Mouse (Mus musculus): Measurements from ENCODE around the gene Cand2. TPM values are rescaled to one million over a fixed set of nuclear protein-coding genes. Genes with fewer than 3 reads are reported as not detected.
A peak's percentile ranks its signal among the peaks of the same experiment; 100 is the strongest.

Gene Cand2
- polyA plus RNA-seq (2015; fragmentation: Nextera tagmentation; extraction: Ambion mirVana): 40.8 and 48.7 TPM in 2 replicates

DNA sequence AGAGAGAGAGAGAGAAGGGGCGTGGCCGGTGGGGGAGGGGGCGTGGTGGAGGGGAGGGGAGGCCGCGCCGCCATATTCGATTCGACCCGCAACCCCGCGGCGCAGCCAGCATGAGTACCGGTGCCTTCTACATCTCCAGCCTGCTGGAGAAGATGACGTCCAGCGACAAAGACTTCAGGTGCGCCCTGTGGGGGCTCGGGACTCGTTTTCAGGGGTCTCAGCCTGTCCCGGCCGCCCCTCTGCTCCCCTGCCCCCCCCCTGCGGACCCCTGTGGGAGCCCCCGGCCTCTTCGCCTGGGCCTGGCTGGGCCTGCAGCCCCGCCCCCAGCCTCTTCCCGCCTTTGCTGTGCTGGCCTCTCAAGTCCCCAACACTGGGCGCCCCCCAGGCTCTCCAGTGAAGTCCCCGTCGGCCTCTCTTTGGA lies at the start of gene Cand2:
TSS of gene Cand2 (plus strand) at position 38 of the 421 bp plus-strand sequence.
- H3K9me3 ChIP-seq (replicated peaks): no peaks in the 10 kb centered on the region
- peak within 1 kb of the TSS; percentile 87 for H3K4me3 ChIP-seq
- peaks cover 40% of the 10 kb centered on the region for H3K4me1 ChIP-seq (replicated peaks)
- H3K27ac ChIP-seq: peak within 1 kb of the TSS; percentile 97
- peak within 1 kb of the TSS; percentile 88 for H3K4me2 ChIP-seq
- no peaks in the 10 kb centered on the region for H3K27me3 ChIP-seq
- H3K9ac ChIP-seq: peak within 1 kb of the TSS; percentile 91
- ATAC-seq (replicated peaks; ENCODE audit: insufficient number of reproducible peaks, insufficient read depth, low FRiP score, low read depth): peak; percentile 67
- WGBS: under 1% methylated on average over 28 of the region's 28 CpGs
- H3K36me3 ChIP-seq: peaks cover 8% of the 10 kb centered on the region; the same call in 1 of the 2 replicates

DNA sequence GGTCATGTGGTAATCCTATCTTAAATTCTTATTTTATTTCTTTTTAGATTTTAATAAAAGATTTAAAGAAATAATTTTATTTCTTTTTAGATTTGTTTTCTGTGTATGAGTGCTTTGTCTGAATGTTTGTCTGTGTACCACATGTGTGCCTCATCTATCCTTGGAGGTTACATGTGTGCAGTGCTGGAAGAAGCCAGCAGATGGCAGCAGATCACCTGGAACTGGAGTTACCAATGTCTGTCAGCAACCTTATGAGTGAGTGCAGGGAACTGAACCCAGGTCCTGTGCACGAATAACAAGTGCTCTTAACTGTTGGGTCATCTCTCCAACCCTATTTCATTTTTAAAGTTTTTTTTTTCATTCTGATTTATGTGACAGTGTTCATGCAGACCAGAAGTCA lies 47.2 kb upstream of the Cand2 start:
- Histone ChIP-seq H3K27ac (no peak overlapping the region), H3K9me3 (replicated peaks) (no peaks in the 10 kb centered on the region), H3K9ac (no peak overlapping the region), H3K4me1 (replicated peaks) (peaks cover 17% of the 10 kb centered on the region), H3K4me3 (no peak overlapping the region), H3K27me3 (no peaks in the 10 kb centered on the region), H3K4me2 (no peak overlapping the region), H3K36me3 (no peaks in the 10 kb centered on the region)
- ATAC-seq (replicated peaks; ENCODE audit: insufficient number of reproducible peaks, insufficient read depth, low FRiP score, low read depth): no peak
- WGBS: 91% methylated on average over 1 of the region's 1 CpGs

DNA sequence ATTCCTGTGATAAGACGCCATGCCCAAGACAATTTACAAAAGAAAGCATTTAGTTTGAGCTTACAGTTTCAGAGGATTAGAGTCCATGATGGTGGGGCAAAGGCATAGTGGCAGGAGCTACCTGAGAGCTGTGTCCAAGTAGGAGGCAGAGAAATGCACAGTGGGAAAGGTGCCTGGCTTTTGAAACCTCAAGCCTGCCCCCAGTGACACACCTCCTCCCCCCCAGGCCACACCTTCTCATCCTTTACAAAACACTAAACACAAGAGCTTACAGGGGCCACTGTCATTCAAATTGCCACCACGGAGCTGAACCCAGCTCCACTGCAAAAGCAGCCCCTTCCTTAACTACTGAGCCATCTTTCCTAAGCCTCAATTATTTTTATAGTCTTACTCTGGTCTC lies 46.8 kb upstream of the Cand2 start:
- H3K9me3 ChIP-seq (replicated peaks): no peaks in the 10 kb centered on the region
- WGBS: 55% methylated on average over 2 of the region's 2 CpGs

DNA sequence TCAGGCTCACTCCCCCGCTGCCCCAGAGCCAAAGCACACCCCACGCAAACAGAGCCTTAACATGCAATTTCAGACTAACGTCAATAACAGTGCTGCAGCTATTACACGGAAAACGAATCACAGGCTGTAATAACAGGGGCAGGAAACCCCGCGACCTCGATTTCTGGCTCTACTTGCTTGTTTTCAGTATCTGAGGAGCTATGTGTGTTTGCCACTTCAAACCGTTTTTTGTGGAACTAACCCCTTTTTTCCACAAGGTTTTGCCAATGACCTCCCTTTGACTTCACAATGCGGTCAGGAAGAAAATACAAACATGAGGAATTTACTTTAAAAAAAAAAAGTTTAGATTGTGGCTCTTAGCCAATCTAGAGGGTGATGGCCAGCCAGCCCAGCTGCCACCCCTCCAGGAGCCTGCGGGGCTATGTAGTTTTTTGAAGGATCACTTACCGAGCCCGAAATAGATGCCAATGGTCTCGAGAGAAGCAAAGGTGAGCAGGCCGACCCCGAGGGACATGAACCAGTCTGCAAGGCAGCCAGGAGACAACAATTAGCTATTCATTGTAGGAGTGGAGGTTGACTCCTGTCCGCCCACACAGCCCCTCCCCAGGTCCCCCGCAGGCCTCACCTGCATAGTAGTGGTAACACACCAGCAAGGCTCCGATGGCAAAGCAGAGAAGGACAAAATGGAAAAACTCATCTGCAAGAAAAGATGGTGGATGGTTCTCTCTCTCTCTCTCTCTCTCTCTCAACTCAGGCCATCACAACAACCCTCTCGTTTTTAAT lies 43.6 kb upstream of the Cand2 start:
- H3K4me1 ChIP-seq (replicated peaks): peaks cover 8% of the 10 kb centered on the region
- peak overlapping the region; percentile 23; the same call in 1 of the 2 replicates for H3K4me2 ChIP-seq
- no peak overlapping the region for H3K9ac ChIP-seq

More for the DNA sequence above, 46.8 kb upstream of the Cand2 start:
- H3K27me3 ChIP-seq: no peaks in the 10 kb centered on the region
- H3K36me3 ChIP-seq: no peaks in the 10 kb centered on the region
- ATAC-seq (replicated peaks; ENCODE audit: insufficient number of reproducible peaks, insufficient read depth, low FRiP score, low read depth): no peak
- no peak overlapping the region for H3K9ac ChIP-seq
- no peak overlapping the region for H3K27ac ChIP-seq
- H3K4me1 ChIP-seq (replicated peaks): peaks cover 12% of the 10 kb centered on the region
- no peak overlapping the region for H3K4me2 ChIP-seq
- no peak overlapping the region for H3K4me3 ChIP-seq

DNA sequence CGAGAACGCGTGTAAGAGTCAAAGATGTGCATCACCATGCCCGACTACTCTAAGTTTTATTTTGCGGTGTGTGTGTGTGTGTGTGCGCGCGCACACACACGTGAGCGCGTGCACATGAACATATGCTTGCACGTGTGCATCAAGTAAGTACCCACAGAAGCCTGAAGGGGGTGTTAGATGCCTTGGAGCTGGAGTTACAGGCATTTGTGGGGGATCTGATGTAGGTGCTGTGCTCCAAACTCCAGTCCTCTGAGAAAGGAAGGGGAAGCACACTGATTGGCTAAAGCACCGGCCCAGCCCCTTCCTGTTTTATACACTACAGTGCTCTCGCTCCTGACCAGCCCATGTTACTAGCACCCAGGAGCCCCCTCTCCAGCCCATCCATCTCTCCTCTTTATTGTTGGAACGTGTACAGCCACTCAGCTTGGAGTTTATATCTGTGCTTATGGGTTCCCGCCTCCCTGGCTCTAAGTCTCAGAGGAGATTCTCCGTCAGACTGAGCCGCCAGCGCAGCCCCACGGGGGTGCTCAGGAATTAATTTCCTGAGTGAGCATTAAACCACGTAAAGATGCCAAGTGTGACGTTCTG lies 41.9 kb upstream of the Cand2 start:
- Histone ChIP-seq H3K27me3 (no peaks in the 10 kb centered on the region), H3K36me3 (no peaks in the 10 kb centered on the region), H3K9ac (no peak overlapping the region), H3K4me3 (no peak overlapping the region), H3K9me3 (replicated peaks) (no peaks in the 10 kb centered on the region), H3K4me1 (replicated peaks) (peaks cover 8% of the 10 kb centered on the region), H3K4me2 (no peak overlapping the region), H3K27ac (no peak overlapping the region)
- no peak for ATAC-seq (replicated peaks; ENCODE audit: insufficient number of reproducible peaks, insufficient read depth, low FRiP score, low read depth)
- WGBS: 80% methylated on average over 22 of the region's 22 CpGs

More for the DNA sequence above, 43.6 kb upstream of the Cand2 start:
- ATAC-seq (replicated peaks; ENCODE audit: insufficient number of reproducible peaks, insufficient read depth, low FRiP score, low read depth): no peak
- no peaks in the 10 kb centered on the region for H3K36me3 ChIP-seq
- no peaks in the 10 kb centered on the region for H3K27me3 ChIP-seq
- 53% methylated on average over 20 of the region's 20 CpGs for WGBS
- no peaks in the 10 kb centered on the region for H3K9me3 ChIP-seq (replicated peaks)
- no peak overlapping the region for H3K4me3 ChIP-seq
- H3K27ac ChIP-seq: peak overlapping the region; percentile 42

DNA sequence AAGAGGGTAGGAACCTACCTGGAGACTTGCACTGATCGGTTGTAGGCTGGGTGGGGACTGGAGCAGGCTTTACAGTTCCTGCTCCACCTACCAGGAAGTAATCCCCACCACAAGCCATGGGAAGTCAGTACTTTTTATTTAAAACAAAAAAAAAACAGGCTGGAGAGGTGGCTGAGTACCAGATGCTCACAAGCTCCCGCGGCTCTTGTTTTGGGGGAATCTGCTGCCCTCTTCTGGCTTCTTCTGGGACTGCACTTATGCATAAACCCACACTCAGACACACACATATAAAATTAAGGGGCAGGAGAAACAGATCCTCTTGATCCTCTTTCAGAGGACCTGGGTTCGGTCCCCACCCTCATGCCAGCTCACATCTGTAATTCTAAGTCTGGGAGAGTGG lies 39.4 kb upstream of the Cand2 start:
- Histone ChIP-seq H3K9me3 (replicated peaks) (no peaks in the 10 kb centered on the region), H3K4me1 (replicated peaks) (peaks cover 8% of the 10 kb centered on the region), H3K4me3 (no peak overlapping the region), H3K9ac (no peak overlapping the region), H3K36me3 (no peaks in the 10 kb centered on the region), H3K4me2 (no peak overlapping the region), H3K27me3 (no peaks in the 10 kb centered on the region), H3K27ac (no peak overlapping the region)
- ATAC-seq (replicated peaks; ENCODE audit: insufficient number of reproducible peaks, insufficient read depth, low FRiP score, low read depth): no peak
- 58% methylated on average over 4 of the region's 4 CpGs for WGBS

DNA sequence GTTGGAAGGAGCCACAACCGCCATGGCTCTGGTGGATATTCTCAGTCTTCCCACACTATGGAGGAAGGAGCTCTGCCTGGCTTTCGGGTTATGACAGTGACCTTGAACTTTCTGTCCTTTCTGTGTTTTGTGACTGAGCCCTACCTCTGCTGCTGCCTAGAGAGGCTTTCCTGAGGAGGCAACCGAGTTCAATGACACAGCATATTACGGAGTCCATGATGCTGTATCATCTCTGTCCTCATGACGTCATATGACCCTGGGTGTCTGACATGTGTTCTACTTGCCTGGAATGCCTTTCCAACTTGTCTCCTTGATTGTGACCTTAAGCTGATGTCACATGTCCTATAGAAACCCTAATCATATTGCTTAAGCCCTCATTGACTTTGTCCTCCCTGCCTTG lies 35.3 kb upstream of the Cand2 start:
- H3K9ac ChIP-seq: no peak overlapping the region
- H3K27me3 ChIP-seq: no peaks in the 10 kb centered on the region
- no peak overlapping the region for H3K4me3 ChIP-seq
- no peak overlapping the region for H3K27ac ChIP-seq
- H3K9me3 ChIP-seq (replicated peaks): no peaks in the 10 kb centered on the region
- no peak for ATAC-seq (replicated peaks; ENCODE audit: insufficient number of reproducible peaks, insufficient read depth, low FRiP score, low read depth)
- no peaks in the 10 kb centered on the region for H3K36me3 ChIP-seq
- 76% methylated on average over 5 of the region's 5 CpGs for WGBS
- no peaks in the 10 kb centered on the region for H3K4me1 ChIP-seq (replicated peaks)
- H3K4me2 ChIP-seq: no peak overlapping the region

DNA sequence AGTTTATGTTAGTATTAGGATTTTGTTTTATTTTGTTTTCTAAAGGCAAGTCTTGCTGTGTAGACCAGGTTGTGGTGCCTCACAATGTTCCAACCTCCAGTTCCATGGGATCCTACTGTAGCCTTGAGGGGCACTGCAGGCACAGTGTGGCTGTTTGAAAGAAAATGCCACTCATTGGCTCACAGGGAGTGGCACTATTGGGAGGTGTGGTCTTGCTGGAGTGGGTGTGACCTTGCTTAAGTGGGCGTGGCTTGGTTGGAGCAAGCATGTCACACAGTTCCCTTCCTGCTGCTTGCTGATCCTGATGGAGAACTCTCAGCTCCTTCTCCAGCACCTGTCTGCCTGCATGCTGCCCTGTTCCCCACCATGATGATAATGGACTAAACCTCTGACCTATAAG lies 30.8 kb upstream of the Cand2 start:
- WGBS: 18% methylated on average over 1 of the region's 1 CpGs
- no peaks in the 10 kb centered on the region for H3K4me1 ChIP-seq (replicated peaks)
- H3K4me3 ChIP-seq: no peak overlapping the region
- H3K27me3 ChIP-seq: no peaks in the 10 kb centered on the region
- no peaks in the 10 kb centered on the region for H3K36me3 ChIP-seq
- no peak overlapping the region for H3K4me2 ChIP-seq
- ATAC-seq (replicated peaks; ENCODE audit: insufficient number of reproducible peaks, insufficient read depth, low FRiP score, low read depth): no peak; the same call in 1 of the 2 replicates
- no peaks in the 10 kb centered on the region for H3K9me3 ChIP-seq (replicated peaks)
- no peak overlapping the region for H3K9ac ChIP-seq
- H3K27ac ChIP-seq: no peak overlapping the region

DNA sequence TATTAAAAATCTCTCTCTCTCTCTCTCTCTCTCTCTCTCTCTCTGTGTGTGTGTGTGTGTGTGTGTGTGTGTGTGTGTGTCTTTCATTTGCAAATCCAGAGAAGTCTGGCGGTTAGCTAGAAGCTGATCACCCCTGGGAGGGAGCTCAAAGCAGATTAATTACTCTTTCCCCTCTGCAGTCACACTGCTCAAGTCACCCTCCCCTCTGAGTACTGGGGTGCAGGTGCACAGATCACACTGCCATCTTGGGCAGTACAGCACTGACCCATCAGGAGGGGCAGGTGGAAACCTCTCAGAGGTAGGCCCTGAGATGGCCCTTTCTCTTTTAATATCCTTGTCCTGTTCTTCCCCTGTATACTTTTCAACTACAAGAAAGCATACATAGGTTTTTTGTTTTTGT lies 28.0 kb upstream of the Cand2 start:
- no peak overlapping the region for H3K27ac ChIP-seq
- 83% methylated on average over 1 of the region's 1 CpGs for WGBS
- H3K9me3 ChIP-seq (replicated peaks): no peaks in the 10 kb centered on the region
- H3K4me2 ChIP-seq: no peak overlapping the region
- H3K4me3 ChIP-seq: no peak overlapping the region
- H3K36me3 ChIP-seq: no peaks in the 10 kb centered on the region
- H3K9ac ChIP-seq: no peak overlapping the region
- no peak for ATAC-seq (replicated peaks; ENCODE audit: insufficient number of reproducible peaks, insufficient read depth, low FRiP score, low read depth)
- H3K4me1 ChIP-seq (replicated peaks): no peaks in the 10 kb centered on the region
- no peaks in the 10 kb centered on the region for H3K27me3 ChIP-seq

DNA sequence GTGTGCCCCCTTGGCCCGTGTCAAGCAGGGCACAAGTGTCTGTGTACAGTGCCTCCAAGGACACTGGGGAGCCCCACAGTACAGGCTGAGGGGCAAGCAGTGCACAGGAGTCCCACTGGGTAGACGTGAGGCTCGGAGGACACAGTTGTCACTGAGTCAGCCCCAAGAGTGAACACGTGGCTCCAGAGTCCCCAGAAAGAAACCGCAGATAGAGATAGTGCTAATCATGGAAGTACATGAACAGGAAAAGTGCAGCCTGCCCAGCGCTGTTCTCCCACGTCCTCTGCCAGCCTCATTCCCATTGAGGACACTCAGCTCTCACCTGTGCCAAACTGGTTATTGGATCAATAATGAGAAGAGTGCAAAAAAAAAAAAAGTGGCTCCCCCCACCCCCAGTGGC lies 18.8 kb upstream of the Cand2 start:
- no peak overlapping the region for H3K4me2 ChIP-seq
- no peak overlapping the region for H3K9ac ChIP-seq
- H3K27me3 ChIP-seq: no peaks in the 10 kb centered on the region
- peak; percentile 44; the same call in 1 of the 2 replicates for ATAC-seq (replicated peaks; ENCODE audit: insufficient number of reproducible peaks, insufficient read depth, low FRiP score, low read depth)
- H3K4me3 ChIP-seq: no peak overlapping the region
- peaks cover 18% of the 10 kb centered on the region for H3K4me1 ChIP-seq (replicated peaks)
- H3K36me3 ChIP-seq: no peaks in the 10 kb centered on the region
- no peaks in the 10 kb centered on the region for H3K9me3 ChIP-seq (replicated peaks)
- WGBS: 45% methylated on average over 7 of the region's 7 CpGs
- H3K27ac ChIP-seq: no peak overlapping the region

DNA sequence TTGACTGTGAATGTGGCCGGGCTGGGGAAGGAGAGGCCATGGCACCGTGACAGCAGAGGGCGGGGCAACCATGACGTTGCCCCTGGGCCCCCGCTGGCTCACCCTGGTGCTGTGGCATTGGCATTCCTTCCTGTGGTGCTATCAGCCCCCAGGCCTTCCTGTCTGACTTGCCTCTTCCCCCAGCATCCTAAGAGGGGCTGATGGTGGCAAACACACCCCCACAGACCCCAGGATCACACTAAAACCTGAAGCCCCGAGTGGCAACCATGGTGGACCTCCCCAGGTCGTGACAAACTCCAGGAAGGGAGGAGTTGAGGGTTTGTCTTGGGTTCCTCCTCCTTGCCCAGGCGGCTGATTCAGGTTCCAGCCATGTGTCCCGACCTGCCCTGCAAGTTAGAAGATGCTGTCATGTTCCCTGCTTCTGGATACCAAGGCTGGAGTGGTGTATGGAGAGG lies 15.3 kb upstream of the Cand2 start:
- Histone ChIP-seq H3K4me1 (replicated peaks) (peaks cover 36% of the 10 kb centered on the region), H3K27ac (no peak overlapping the region), H3K27me3 (no peaks in the 10 kb centered on the region), H3K36me3 (no peaks in the 10 kb centered on the region), H3K9ac (no peak overlapping the region), H3K4me3 (no peak overlapping the region), H3K9me3 (replicated peaks) (no peaks in the 10 kb centered on the region), H3K4me2 (no peak overlapping the region)
- no peak for ATAC-seq (replicated peaks; ENCODE audit: insufficient number of reproducible peaks, insufficient read depth, low FRiP score, low read depth)
- 50% methylated on average over 9 of the region's 9 CpGs for WGBS

Measured in heart, embryonic 15.5 days (tissue).